22 mouse cellular contexts compared by ENCODE assay signal in the genomic region with DNA sequence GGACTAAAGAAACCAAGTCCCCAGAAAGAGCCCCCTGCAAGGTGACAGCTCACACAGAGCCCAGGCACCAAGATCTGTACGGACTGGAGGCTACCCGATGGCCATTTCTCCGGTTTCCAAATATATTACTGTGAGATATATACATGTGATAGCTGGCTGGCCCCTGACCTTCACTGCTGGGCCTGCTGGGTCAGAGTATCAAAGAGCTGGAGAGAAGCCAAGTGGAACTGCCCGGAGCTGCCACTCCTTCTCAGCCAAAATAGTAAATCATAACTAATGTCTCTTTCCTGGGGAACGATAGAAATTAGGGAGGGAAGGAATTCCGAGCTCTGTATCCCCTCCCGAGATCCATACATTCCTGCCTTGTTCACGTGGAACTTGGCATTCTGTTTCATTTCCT. TPM values are rescaled to one million over a fixed set of nuclear protein-coding genes. Genes with fewer than 3 reads are reported as not detected.
DNase-seq lines count a peak whose midpoint lies in the region; ATAC-seq and TF ChIP-seq lines count a peak whose summit lies in the region.
"Had no signal": no experiment of that assay in that cellular context is flagged by ENCODE, and none has a peak within 500 bp of the region (broad histone marks: within the 10 kb centered on the region; RNA-seq: fewer than 3 reads in every experiment).

No protein-coding gene starts in this region.

- no peak for TF ChIP-seq CTCF in layer of hippocampus, adult 2 months (conservative IDR thresholded peaks at IDR 0.05)

- no peaks in the 10 kb centered on the region for H3K36me3 ChIP-seq in heart, embryonic 11.5 days (ENCODE audit: control insufficient read depth, insufficient read depth, low read length)
- no peaks in the 10 kb centered on the region for H3K36me3 ChIP-seq in kidney, embryonic 16.5 days (ENCODE audit: insufficient read depth, low read length)
- no peaks in the 10 kb centered on the region for H3K36me3 ChIP-seq in hindbrain, embryonic 16.5 days (ENCODE audit: control insufficient read depth, insufficient read depth, low read length)
- H3K36me3 ChIP-seq: forebrain, embryonic 15.5 days; G1E; heart, embryonic 10.5 days; hindbrain, embryonic 13.5 days; liver, embryonic 15.5 days; midbrain, embryonic 15.5 days had no signal

- H3K4me1 ChIP-seq in heart, embryonic 11.5 days (ENCODE audit: control insufficient read depth, insufficient read depth, low read length): 0 out of 2 replicates have a peak, but pooled peaks cover 2% of the 10 kb centered on the region
- H3K4me1 ChIP-seq in kidney, embryonic 16.5 days (ENCODE audit: insufficient read depth, low read length): peaks cover 12% of the 10 kb centered on the region
- no peaks in the 10 kb centered on the region for H3K4me1 ChIP-seq in hindbrain, embryonic 16.5 days (ENCODE audit: control insufficient read depth, insufficient read depth, low read depth, low read length)
- H3K4me1 ChIP-seq: forebrain, embryonic 15.5 days; liver, embryonic 15.5 days; megakaryocyte, embryonic 14.5 days; midbrain, embryonic 15.5 days had no signal

- no peak overlapping the region for H3K4me3 ChIP-seq in heart, embryonic 11.5 days (ENCODE audit: low read depth, low read length)
- H3K4me3 ChIP-seq in kidney, embryonic 16.5 days (ENCODE audit: low read length): no peak overlapping the region
- H3K4me3 ChIP-seq in hindbrain, embryonic 16.5 days (ENCODE audit: low read length): no peak overlapping the region
- no peak overlapping the region for H3K4me3 ChIP-seq in layer of hippocampus, adult 2 months
- H3K4me3 ChIP-seq: erythroblast, embryonic 14.5 days; forebrain, embryonic 15.5 days; heart, embryonic 10.5 days; hindbrain, embryonic 13.5 days; left cerebral cortex, adult 2 months; liver, embryonic 15.5 days; megakaryocyte, embryonic 14.5 days; midbrain, embryonic 15.5 days; myocyte had no signal

- no peak overlapping the region for H3K4me2 ChIP-seq in heart, embryonic 11.5 days
- peak overlapping the region; percentile 18; the same call in 1 of the 2 replicates for H3K4me2 ChIP-seq in kidney, embryonic 16.5 days (replicated peaks; ENCODE audit: low read depth, low read length)
- no peak overlapping the region for H3K4me2 ChIP-seq in hindbrain, embryonic 16.5 days (ENCODE audit: low read length)
- H3K4me2 ChIP-seq: forebrain, embryonic 15.5 days; hindbrain, embryonic 13.5 days; liver, embryonic 15.5 days; midbrain, embryonic 15.5 days had no signal

- WGBS in heart, embryonic 11.5 days (ENCODE audit: insufficient replicate concordance): 40% methylated on average over 8 of the region's 8 CpGs
- 3% methylated on average over 8 of the region's 8 CpGs for WGBS in kidney, embryonic 16.5 days
- WGBS in hindbrain, embryonic 16.5 days: 66% methylated on average over 8 of the region's 8 CpGs

- H3K27me3 ChIP-seq in heart, embryonic 11.5 days (ENCODE audit: control insufficient read depth, insufficient read depth, low read length): no peaks in the 10 kb centered on the region
- no peaks in the 10 kb centered on the region for H3K27me3 ChIP-seq in kidney, embryonic 16.5 days (ENCODE audit: insufficient read depth, low read length)
- no peaks in the 10 kb centered on the region for H3K27me3 ChIP-seq in hindbrain, embryonic 16.5 days (replicated peaks; ENCODE audit: control insufficient read depth, insufficient read depth, low read length)
- H3K27me3 ChIP-seq: forebrain, embryonic 15.5 days; hindbrain, embryonic 13.5 days; liver, embryonic 15.5 days; megakaryocyte, embryonic 14.5 days; midbrain, embryonic 15.5 days had no signal

- H3K9ac ChIP-seq in heart, embryonic 11.5 days (ENCODE audit: low read depth, low read length): no peak overlapping the region
- no peak overlapping the region for H3K9ac ChIP-seq in kidney, embryonic 16.5 days (replicated peaks; ENCODE audit: low read length)
- H3K9ac ChIP-seq in hindbrain, embryonic 16.5 days (ENCODE audit: low read depth, low read length): no peak overlapping the region
- H3K9ac ChIP-seq: forebrain, embryonic 15.5 days; hindbrain, embryonic 13.5 days; liver, embryonic 15.5 days; midbrain, embryonic 15.5 days had no signal

- no peaks in the 10 kb centered on the region for H3K9me3 ChIP-seq in heart, embryonic 11.5 days (replicated peaks; ENCODE audit: control insufficient read depth, low read length)
- peaks cover 9% of the 10 kb centered on the region for H3K9me3 ChIP-seq in kidney, embryonic 16.5 days (ENCODE audit: low read length)
- no peaks in the 10 kb centered on the region for H3K9me3 ChIP-seq in hindbrain, embryonic 16.5 days (ENCODE audit: control insufficient read depth, low read length)
- H3K9me3 ChIP-seq: forebrain, embryonic 15.5 days; heart, embryonic 10.5 days; hindbrain, embryonic 13.5 days; liver, embryonic 15.5 days; midbrain, embryonic 15.5 days had no signal

- ATAC-seq in heart, embryonic 11.5 days (replicated peaks; ENCODE audit: insufficient number of reproducible peaks, low FRiP score, low TSS enrichment): no peak
- ATAC-seq in kidney, embryonic 16.5 days (ENCODE audit: low FRiP score, low TSS enrichment): 0 out of 2 replicates have a peak, but pooled peaks have one; percentile 31
- ATAC-seq in hindbrain, embryonic 16.5 days: no peak
- ATAC-seq: forebrain, embryonic 15.5 days; midbrain, embryonic 15.5 days had no signal

- no peak overlapping the region for H3K27ac ChIP-seq in heart, embryonic 11.5 days (ENCODE audit: low read depth, low read length)
- no peak overlapping the region for H3K27ac ChIP-seq in kidney, embryonic 16.5 days (ENCODE audit: low read length)
- H3K27ac ChIP-seq in hindbrain, embryonic 16.5 days (ENCODE audit: low read depth, low read length): no peak overlapping the region
- H3K27ac ChIP-seq in layer of hippocampus, adult 2 months: no peak overlapping the region
- H3K27ac ChIP-seq: forebrain, embryonic 15.5 days; heart, embryonic 10.5 days; hindbrain, embryonic 13.5 days; left cerebral cortex, adult 2 months; liver, embryonic 15.5 days; midbrain, embryonic 15.5 days had no signal

- DNase-seq in heart, adult 11 months: peak; percentile 33
- DNase-seq in adipocyte (ENCODE audit: low spot score): peak; percentile 48
- peak; percentile 11 for DNase-seq in adrenal gland, postnatal 25 days
- DNase-seq in cerebellum, adult 11-12 months: no peak
- no peak for DNase-seq in layer of hippocampus, adult 2 months (ENCODE audit: low spot score in 2 of 2)
- DNase-seq: cerebellum, adult 8-10 months; heart, postnatal 14 days; lung, postnatal 14 days; thymus, postnatal 25 days had no signal

RNA-seq across cellular contexts. Expression of a gene that starts 40.0 kb away (rescaled TPM):
- 31.7 and 42.6 TPM in 2 replicates for polyA plus RNA-seq in heart, embryonic 11.5 days (2014; fragmentation: Nextera tagmentation; extraction: Ambion mirVana)
- 5.7 and 9.4 TPM in 2 replicates for total RNA-seq in adrenal gland, postnatal 25 days (2021)
- polyA plus RNA-seq in kidney, embryonic 16.5 days (2015; fragmentation: Nextera tagmentation; extraction: Ambion mirVana): 15.4 and 21.2 TPM in 2 replicates
- 1.6 and 2.1 TPM in 2 replicates for polyA plus RNA-seq in hindbrain, embryonic 16.5 days (2015; fragmentation: Nextera tagmentation; extraction: Ambion mirVana)
- total RNA-seq in layer of hippocampus, adult 2 months (2021): under 1 TPM in 1 of 2 experiments, not detected in 1; 0.13 TPM
- polyA plus RNA-seq: G1E had no signal

Comparison
In these comparisons a context has a peak if more than half of its experiments do, and no peak if none do; other contexts are left out.
1. DNase-seq: peak in heart, adult 11 months (single experiment), adipocyte (single experiment) and adrenal gland, postnatal 25 days (single experiment); none in cerebellum, adult 11-12 months (single experiment) and layer of hippocampus, adult 2 months (0 of 2).